Mouse (Mus musculus) MEL (cell line): ENCODE measurements around the gene C8b. TPM values are rescaled to one million over a fixed set of nuclear protein-coding genes. Genes with fewer than 3 reads are reported as not detected.

Source experiments
- DNase-seq: peaks from one replicate; pipeline ENCODE4 v3.0.0; 2011; ENCODE audit warnings: low read depth, low spot score
- H3K27ac ChIP-seq: 2 replicates; pipeline ENCODE4 v1.5.1; 2012; ENCODE audit warnings: low read depth, mild to moderate bottlenecking, control low read depth, low read length, moderate library complexity; ENCODE audit not compliant: control insufficient read depth
- H3K27me3 ChIP-seq, 2 experiments: fragments of 150-350 bp in 1 of 2; sonication (generic) in 1 of 2; 2 replicates each; pipeline ENCODE4 v1.6.1; 2012; ENCODE audit warnings: low read length in 2 of 2, mild to moderate bottlenecking in 2 of 2, improper control_type of control experiment in 1 of 2, moderate library complexity in 1 of 2; ENCODE audit not compliant: insufficient read depth in 2 of 2, control insufficient read depth in 1 of 2
- H3K36me3 ChIP-seq, 2 experiments: 2 replicates each; pipeline ENCODE4 v1.6.1; 2012 to 2014; ENCODE audit warnings: low read length in 2 of 2, improper control_type of control experiment in 1 of 2, inconsistent platforms in 1 of 2, mild to moderate bottlenecking in 1 of 2; ENCODE audit not compliant: insufficient read depth in 2 of 2, control insufficient read depth in 1 of 2
- H3K4me1 ChIP-seq, 2 experiments: fragments of 150-350 bp in 1 of 2; sonication (generic) in 1 of 2; 2 replicates each; pipeline ENCODE4 v1.6.1; 2012; ENCODE audit warnings: low read length in 2 of 2, improper control_type of control experiment in 1 of 2, mild to moderate bottlenecking in 1 of 2; ENCODE audit not compliant: insufficient read depth in 2 of 2, control insufficient read depth in 1 of 2
- H3K4me3 ChIP-seq, 2 experiments: fragments of 150-350 bp in 1 of 2; sonication (generic) in 1 of 2; 2 replicates each; pipeline ENCODE4 v1.5.1; 2012; ENCODE audit warnings: low read depth in 2 of 2, low read length in 2 of 2, mild to moderate bottlenecking in 2 of 2, moderate library complexity in 2 of 2, control low read depth in 1 of 2, improper control_type of control experiment in 1 of 2; ENCODE audit not compliant: control insufficient read depth in 1 of 2, insufficient read depth in 1 of 2
- H3K79me2 ChIP-seq: 2 replicates; pipeline ENCODE4 v1.6.1; 2012; ENCODE audit warnings: mild to moderate bottlenecking, low read length, moderate library complexity; ENCODE audit not compliant: control insufficient read depth, poor library complexity, insufficient read depth
- H3K9ac ChIP-seq: 2 replicates; pipeline ENCODE4 v1.6.1; 2012; ENCODE audit warnings: low read depth, mild to moderate bottlenecking, control low read depth, low read length, moderate library complexity; ENCODE audit not compliant: control insufficient read depth, poor library complexity, severe bottlenecking
- H3K9me3 ChIP-seq: fragments of 150-350 bp; sonication (generic); replicated peaks from 2 replicates; pipeline ENCODE4 v1.6.1; 2012; ENCODE audit warnings: mild to moderate bottlenecking, low read length, improper control_type of control experiment, moderate library complexity; ENCODE audit not compliant: insufficient read depth
- BHLHE40 ChIP-seq: IDR thresholded peaks from 2 replicates; pipeline ENCODE4 v1.6.1; 2012; ENCODE audit warnings: low read depth, mild to moderate bottlenecking, inconsistent platforms, low read length, improper control_type of control experiment, borderline replicate concordance
- CHD1 ChIP-seq: IDR thresholded peaks from 2 replicates; pipeline ENCODE4 v1.6.1; 2012; ENCODE audit warnings: low read depth, mild to moderate bottlenecking, inconsistent platforms, low read length, improper control_type of control experiment
- CHD2 ChIP-seq: IDR thresholded peaks from 2 replicates; pipeline ENCODE4 v1.6.1; 2011; ENCODE audit warnings: low read length, improper control_type of control experiment
- CTCF ChIP-seq, 3 experiments: IDR thresholded peaks in 2 of 3; conservative IDR thresholded peaks in 1 of 3; 2 replicates each; pipeline ENCODE4 v1.5.1; 2011 to 2012; ENCODE audit warnings: low read length in 3 of 3, low read depth in 2 of 3, mild to moderate bottlenecking in 2 of 3, improper control_type of control experiment in 1 of 3, inconsistent platforms in 1 of 3, mixed read lengths in 1 of 3, moderate library complexity in 1 of 3; ENCODE audit not compliant: control insufficient read depth in 1 of 3, insufficient read depth in 1 of 3, poor library complexity in 1 of 3, severe bottlenecking in 1 of 3
- E2F4 ChIP-seq: IDR thresholded peaks from 2 replicates; pipeline ENCODE4 v1.6.1; 2011; ENCODE audit warnings: low read depth, low read length, improper control_type of control experiment, borderline replicate concordance
- EP300 ChIP-seq, 2 experiments: IDR thresholded peaks; 2 replicates each; pipeline ENCODE4 v1.6.1; 2011; ENCODE audit warnings: improper control_type of control experiment in 2 of 2, low read length in 2 of 2, low read depth in 1 of 2, mild to moderate bottlenecking in 1 of 2
- GABPA ChIP-seq: IDR thresholded peaks from 2 replicates; pipeline ENCODE4 v1.6.1; 2012; ENCODE audit warnings: low read depth, mild to moderate bottlenecking, inconsistent platforms, low read length, improper control_type of control experiment, moderate library complexity
- GATA1 ChIP-seq: IDR thresholded peaks from 2 replicates; pipeline ENCODE4 v1.6.1; 2011; ENCODE audit warnings: low read depth, low read length, improper control_type of control experiment
- HCFC1 ChIP-seq: IDR thresholded peaks from 2 replicates; pipeline ENCODE4 v1.6.1; 2012; ENCODE audit warnings: low read depth, mild to moderate bottlenecking, inconsistent platforms, low read length, improper control_type of control experiment, moderate library complexity
- JUND ChIP-seq: IDR thresholded peaks from 2 replicates; pipeline ENCODE4 v1.6.1; 2011; ENCODE audit warnings: low read depth, mild to moderate bottlenecking, improper control_type of control experiment, low read length
- KAT2A ChIP-seq: conservative IDR thresholded peaks from 2 replicates; pipeline ENCODE4 v1.6.1; 2012; ENCODE audit warnings: low read depth, low read length, improper control_type of control experiment, inconsistent platforms
- MAX ChIP-seq: IDR thresholded peaks from 2 replicates; pipeline ENCODE4 v1.6.1; 2011; ENCODE audit warnings: low read length, improper control_type of control experiment
- NRF1 ChIP-seq: IDR thresholded peaks from 2 replicates; pipeline ENCODE4 v1.6.1; 2014; ENCODE audit warnings: low read depth, mild to moderate bottlenecking, inconsistent platforms, low read length, improper control_type of control experiment, moderate library complexity; ENCODE audit not compliant: poor library complexity, insufficient read depth, severe bottlenecking
- POLR2AphosphoS5 ChIP-seq: IDR thresholded peaks from 2 replicates; pipeline ENCODE4 v1.6.1; 2012; ENCODE audit warnings: low read depth, borderline replicate concordance, mild to moderate bottlenecking, inconsistent platforms, low read length, moderate library complexity, mixed read lengths
- RAD21 ChIP-seq: IDR thresholded peaks from 2 replicates; pipeline ENCODE4 v1.6.1; 2011; ENCODE audit warnings: mild to moderate bottlenecking, low read depth, low read length, improper control_type of control experiment
- RCOR1 ChIP-seq: IDR thresholded peaks from 2 replicates; pipeline ENCODE4 v1.6.1; 2012; ENCODE audit warnings: low read depth, mild to moderate bottlenecking, inconsistent platforms, low read length, improper control_type of control experiment
- SMC3 ChIP-seq: IDR thresholded peaks from 2 replicates; pipeline ENCODE4 v1.6.1; 2011; ENCODE audit warnings: low read depth, low read length, improper control_type of control experiment
- TBP ChIP-seq: IDR thresholded peaks from 2 replicates; pipeline ENCODE4 v1.8.0; 2011; ENCODE audit warnings: low read depth, low read length, improper control_type of control experiment
- ZC3H11A ChIP-seq: IDR thresholded peaks from 2 replicates; pipeline ENCODE4 v1.6.1; 2012; ENCODE audit warnings: low read depth, mild to moderate bottlenecking, inconsistent platforms, low read length, improper control_type of control experiment
- ZKSCAN1 ChIP-seq: IDR thresholded peaks from 2 replicates; pipeline ENCODE4 v1.6.1; 2012; ENCODE audit warnings: low read depth, mild to moderate bottlenecking, inconsistent platforms, low read length, improper control_type of control experiment, moderate library complexity
- ZMIZ1 ChIP-seq: IDR thresholded peaks from 2 replicates; pipeline ENCODE4 v1.6.1; 2012; ENCODE audit warnings: low read depth, mild to moderate bottlenecking, inconsistent platforms, low read length, improper control_type of control experiment, moderate library complexity
- polyA plus RNA-seq, 2 experiments: library from polyadenylated mRNA; stranded (reverse) in 1 of 2; unstranded in 1 of 2; fragments of >175 nt in 1 of 2; fragments of >200 nt in 1 of 2; gene quantifications; 2 replicates each; pipeline versions ENCODE4 v1.2.1 to v1.2.4; 2012; ENCODE audit warnings: low replicate concordance in 2 of 2, low read depth in 1 of 2; ENCODE audit not compliant: insufficient read length in 2 of 2, insufficient read depth in 1 of 2, missing spikeins in 1 of 2
- total RNA-seq: library from RNA; depleted of rRNA; stranded (reverse); fragments of 300-350 nt; gene quantifications from 2 replicates; pipeline ENCODE4 v1.2.3, GENCODE M21; 2012; rRNA removed

The C8b gene
- not detected in 2 replicates for total RNA-seq
- not detected for polyA plus RNA-seq

DNA sequence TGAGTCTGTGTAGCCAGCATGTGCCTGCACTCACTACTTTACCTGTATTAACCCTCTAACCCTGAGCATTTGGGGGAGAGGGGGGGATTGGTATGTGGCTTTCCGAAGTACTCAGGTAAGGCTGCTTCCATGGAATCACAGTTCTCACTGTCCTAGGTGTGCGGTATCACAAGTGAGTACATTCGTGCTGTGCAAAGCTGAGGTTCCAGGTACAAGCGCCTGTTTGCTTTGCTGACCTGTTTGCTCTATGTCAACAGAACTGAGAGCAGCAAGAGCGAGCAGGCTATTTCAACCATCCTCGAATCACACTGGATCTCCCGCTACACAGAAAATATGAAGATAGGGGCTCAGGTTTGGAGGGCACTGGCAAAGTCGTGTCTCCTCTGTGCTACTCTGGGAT, at the start of gene C8b:
Gene C8b (plus strand): TSS at position 253 of the 400 bp plus-strand sequence.
- H3K36me3 ChIP-seq = no peaks in the 10 kb centered on the region
- no peaks in the 10 kb centered on the region for H3K27me3 ChIP-seq
- H3K9ac ChIP-seq = no peak within 1 kb of the TSS
- TF ChIP-seq RAD21 (no peak), RCOR1 (no peak), ZMIZ1 (no peak), HCFC1 (no peak), GATA1 (no peak), TBP (no peak), ZKSCAN1 (no peak), GABPA (no peak), BHLHE40 (no peak), MAX (no peak), KAT2A (no peak)
- no peak within 1 kb of the TSS for H3K4me3 ChIP-seq
- H3K79me2 ChIP-seq = no peaks in the 10 kb centered on the region
- DNase-seq = no peak
- no peaks in the 10 kb centered on the region for H3K9me3 ChIP-seq
- H3K4me1 ChIP-seq = no peaks in the 10 kb centered on the region
- H3K27ac ChIP-seq = no peak within 1 kb of the TSS

DNA sequence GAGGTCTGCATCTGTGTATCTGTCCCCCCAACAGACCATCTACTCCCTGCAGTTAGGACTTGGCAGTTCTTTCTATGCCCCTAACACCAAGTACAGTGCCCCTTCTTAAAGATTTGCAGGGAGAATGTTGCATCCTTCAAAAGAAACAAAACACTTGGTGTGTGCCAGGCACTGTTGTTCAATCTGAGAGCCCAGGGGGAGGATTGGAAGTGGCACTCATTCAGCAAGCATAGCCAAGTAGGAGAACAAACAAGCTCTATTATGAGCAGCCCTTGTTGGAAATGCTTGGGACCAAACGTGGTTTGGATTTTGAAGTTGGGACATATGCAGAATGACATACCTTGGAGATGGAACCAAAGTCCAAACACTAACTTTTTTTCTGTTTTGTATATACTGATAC, 49.6 kb upstream of the C8b start:
- Histone ChIP-seq H3K27ac (no peak overlapping the region), H3K9ac (no peak overlapping the region), H3K4me3 (no peak overlapping the region), H3K4me1 (no peaks in the 10 kb centered on the region), H3K36me3 (no peaks in the 10 kb centered on the region), H3K9me3 (no peaks in the 10 kb centered on the region), H3K27me3 (no peaks in the 10 kb centered on the region), H3K79me2 (no peaks in the 10 kb centered on the region)
- TF ChIP-seq ZC3H11A (no peak), NRF1 (no peak), GATA1 (no peak), EP300 (IDR thresholded peaks at IDR 0.05; ENCODE audit: low read depth in 1 of 2, low read length in 2 of 2) (no peak), E2F4 (no peak), POLR2AphosphoS5 (no peak), KAT2A (no peak), ZMIZ1 (no peak), SMC3 (no peak), CTCF (IDR thresholded peaks at IDR 0.05 in 2 of 3, conservative IDR thresholded peaks at IDR 0.05 in 1 of 3; ENCODE audit: control insufficient read depth in 1 of 3, insufficient read depth in 1 of 3, low read depth in 2 of 3, low read length in 3 of 3, poor library complexity in 1 of 3, severe bottlenecking in 1 of 3) (no peak), RAD21 (no peak), JUND (no peak), CHD2 (no peak), TBP (no peak), CHD1 (no peak)
- DNase-seq = no peak
